Mouse (Mus musculus) left cerebral cortex, postnatal 10 days (tissue): ENCODE measurements around the gene Ptpn23. TPM values are rescaled to one million over a fixed set of nuclear protein-coding genes. Genes with fewer than 3 reads are reported as not detected.

Source experiments
- DNase-seq, 2 experiments: peaks; one replicate each; pipeline ENCODE4 v3.0.0; 2021 to 2022; ENCODE audit warnings: low spot score in 2 of 2, mixed read lengths in 1 of 2; ENCODE audit errors: extremely low spot score in 1 of 2
- intact Hi-C: fragments of 180-260 bp; cut with DNase I; formaldehyde crosslinking; loops from one replicate; pipeline ENCODE4 v1.15.1; 2025
- total RNA-seq, 2 experiments: library from RNA; stranded (reverse); gene quantifications; 2 replicates each; pipeline ENCODE4 v1.2.3; 2021

Ptpn23 gene
- total RNA-seq, 2 experiments from 2014 or later: 49.0 to 50.1 TPM

DNA sequence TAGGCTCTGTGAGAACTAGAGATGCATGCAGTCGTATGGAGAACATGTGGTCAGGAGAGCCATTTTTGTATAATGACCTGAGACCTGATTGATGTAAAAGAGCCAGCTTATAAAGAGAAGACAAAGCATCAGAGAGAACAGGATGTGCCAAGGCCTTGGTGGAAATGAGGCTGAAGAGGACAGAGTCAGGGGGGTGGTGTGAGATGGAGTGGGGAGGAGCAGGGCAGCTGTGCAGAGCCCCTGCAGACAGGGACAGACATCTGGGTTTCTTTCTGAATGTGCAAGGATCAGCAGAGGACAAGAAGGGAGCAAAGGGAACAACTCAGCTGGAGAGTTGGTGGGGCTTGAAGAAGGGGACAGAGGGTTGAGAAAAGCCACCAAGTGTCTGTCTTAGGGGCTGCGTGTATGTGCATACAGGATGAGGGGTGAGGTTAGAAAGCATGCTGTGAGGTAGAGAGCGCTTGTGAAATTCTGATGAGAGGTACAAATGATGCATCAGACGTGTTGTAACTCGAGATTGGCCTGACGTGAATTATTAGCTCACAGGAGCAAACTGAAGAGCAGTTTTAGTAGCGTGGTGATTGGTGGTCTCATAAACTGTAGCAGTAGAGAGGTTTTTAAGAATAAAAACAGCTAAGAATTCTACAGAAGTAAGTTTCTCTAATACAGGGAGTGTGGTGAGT is 62.8 kb downstream of the Ptpn23 start:
- intact Hi-C loops: no loop called here

DNA sequence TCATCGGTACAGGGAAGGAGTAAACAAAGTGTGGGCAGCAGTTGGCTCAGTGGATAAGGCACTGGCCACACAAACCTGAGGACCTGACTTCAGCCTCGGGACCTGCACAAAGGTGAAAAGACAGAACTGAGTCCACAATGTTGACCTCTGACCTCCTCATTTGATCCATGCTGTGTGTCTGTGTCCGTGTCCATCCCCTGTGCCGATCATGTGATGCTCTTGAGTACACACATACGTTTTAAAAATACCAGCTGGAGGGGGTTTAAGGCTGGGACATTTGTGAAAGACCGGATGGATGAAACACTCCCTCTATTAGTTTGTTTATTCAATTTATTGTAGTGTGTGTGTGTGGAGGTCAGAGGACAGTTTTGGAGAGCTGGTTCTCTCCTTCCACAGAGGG is 64.2 kb downstream of the Ptpn23 start:
- no peak for DNase-seq
- intact Hi-C loops: no loop called here

More for the DNA sequence above, 62.8 kb downstream of the Ptpn23 start:
- DNase-seq: no peak

DNA sequence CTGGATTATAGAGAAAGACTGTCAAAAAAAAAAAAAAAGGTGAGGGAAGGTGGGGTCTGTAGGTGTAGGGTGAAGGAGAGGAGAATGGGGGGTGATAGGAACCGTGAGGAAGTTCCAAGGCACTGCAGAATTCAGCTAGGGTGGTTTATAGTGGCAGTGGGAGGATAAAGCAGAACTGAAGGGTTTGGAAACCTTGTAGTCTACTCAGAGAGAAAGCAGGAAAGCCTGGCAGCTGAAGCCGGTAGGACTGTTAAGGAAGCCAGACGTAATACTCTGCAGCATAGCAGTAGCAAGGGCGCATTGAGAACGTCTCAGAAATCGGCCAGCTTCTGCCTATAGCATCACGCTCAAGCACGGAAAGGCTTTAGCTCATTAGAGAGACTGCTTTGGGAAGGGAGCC is 66.0 kb downstream of the Ptpn23 start:
- intact Hi-C loops: no loop called here

DNA sequence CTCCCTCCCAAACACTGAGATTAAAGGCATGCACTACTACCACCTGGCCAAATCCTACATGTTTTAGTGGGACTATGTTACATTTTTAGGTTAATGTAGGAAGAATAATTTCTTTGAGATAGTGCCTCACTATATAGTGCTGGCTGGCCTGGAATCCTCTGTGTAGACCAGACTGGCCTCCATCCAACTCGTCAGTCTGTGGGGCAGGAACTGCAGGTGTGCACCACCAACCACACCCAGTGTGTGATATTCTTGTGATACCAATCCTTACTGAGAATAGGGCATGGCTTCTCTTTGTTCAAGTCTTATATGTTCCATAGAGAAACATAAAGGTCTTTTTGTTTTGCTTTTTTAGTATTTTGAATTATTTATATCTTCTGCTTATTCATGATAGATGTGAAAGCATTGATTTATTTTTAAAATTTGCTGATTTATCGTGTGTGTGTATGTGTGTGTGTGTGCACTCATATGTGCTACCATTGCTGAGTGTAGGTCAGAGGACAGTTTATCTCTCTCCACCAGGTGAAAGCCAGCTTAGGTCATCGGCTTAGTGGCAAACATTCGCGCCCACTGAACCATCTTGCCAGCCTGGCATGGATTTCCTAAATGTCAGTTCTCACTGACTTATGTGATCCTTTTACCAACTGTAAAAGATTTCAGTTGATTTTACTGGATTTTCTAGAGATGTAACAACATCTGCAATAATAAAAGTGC is 67.8 kb downstream of the Ptpn23 start:
- intact Hi-C loops: no loop called here
- no peak for DNase-seq

More for the DNA sequence above, 66.0 kb downstream of the Ptpn23 start:
- no peak for DNase-seq

Other genes with a start within 250 kb of the Ptpn23 start
- 100 to 1,000 TPM; 529 to 558 TPM for gene Cspg5, start 164.4 kb downstream of the Ptpn23 start, total RNA-seq
- gene Elp6, start 103.0 kb downstream of the Ptpn23 start, total RNA-seq: 10 to 100 TPM; 13.0 to 13.6 TPM
- 100 to 1,000 TPM in 1 of 2 experiments, 10 to 100 TPM in 1; 98.0 to 106 TPM for gene Scap, start 74.9 kb downstream of the Ptpn23 start, total RNA-seq
- not detected for gene Ngp, start 11.5 kb upstream of the Ptpn23 start, total RNA-seq
- gene Klhl18, start 68.5 kb upstream of the Ptpn23 start, total RNA-seq: 10 to 100 TPM; 37.6 to 45.2 TPM
- 1 to 10 TPM; 4.4 to 4.5 TPM for gene Kif9, start 68.7 kb upstream of the Ptpn23 start, total RNA-seq
- 10 to 100 TPM; 77.2 to 80.2 TPM for gene Setd2, start 124.4 kb upstream of the Ptpn23 start, total RNA-seq
- gene Nradd, start 216.2 kb upstream of the Ptpn23 start, total RNA-seq: 1 to 10 TPM; 1.0 to 2.0 TPM
- gene Nbeal2, start 245.9 kb upstream of the Ptpn23 start, total RNA-seq: 10 to 100 TPM; 12.6 to 12.7 TPM
- gene Ccdc12, start 248.3 kb upstream of the Ptpn23 start, total RNA-seq: 10 to 100 TPM; 43.6 to 44.0 TPM